Mouse (Mus musculus) frontal cortex, adult 2 months (tissue): Measurements from ENCODE around the gene Shank2. TPM values are rescaled to one million over a fixed set of nuclear protein-coding genes. Genes with fewer than 3 reads are reported as not detected.

Experiments
- DNase-seq, 2 experiments: peaks; one replicate each; pipeline ENCODE4 v3.0.0; 2022; ENCODE audit warnings: low spot score in 1 of 2; ENCODE audit errors: extremely low spot score in 1 of 2
- polyA plus RNA-seq: library from polyadenylated mRNA; depleted of rRNA; stranded (reverse); fragments of >200 nt; gene quantifications from 2 replicates; pipeline ENCODE4 v1.2.3, GENCODE M21; 2012

Gene Shank2
- polyA plus RNA-seq, 1 experiment: 63.4 TPM

GRCm38 (mm10) chr7:144408464-144409000 is 406.8 kb downstream of the Shank2 start:
- DNase-seq: no peak

DNA sequence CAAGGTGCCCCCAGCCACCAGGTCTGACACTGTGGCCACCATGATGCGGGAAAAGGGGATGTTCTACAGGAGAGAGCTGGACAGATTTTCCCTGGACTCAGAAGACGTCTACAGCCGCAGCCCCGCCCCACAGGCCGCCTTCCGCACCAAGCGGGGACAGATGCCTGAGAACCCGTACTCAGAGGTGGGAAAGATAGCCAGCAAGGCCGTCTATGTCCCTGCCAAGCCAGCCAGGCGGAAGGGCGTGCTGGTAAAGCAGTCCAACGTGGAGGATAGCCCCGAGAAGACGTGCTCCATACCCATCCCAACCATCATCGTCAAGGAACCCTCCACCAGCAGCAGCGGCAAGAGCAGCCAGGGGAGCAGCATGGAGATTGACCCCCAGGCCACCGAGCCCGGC is 408.0 kb downstream of the Shank2 start:
- DNase-seq: no peak

GRCm38 (mm10) chr7:144411967-144412906 is 410.5 kb downstream of the Shank2 start:
- DNase-seq: no peak

- no peak for DNase-seq
Observed at GRCm38 (mm10) chr7:144414632-144415031, 412.9 kb downstream of the Shank2 start.

DNA sequence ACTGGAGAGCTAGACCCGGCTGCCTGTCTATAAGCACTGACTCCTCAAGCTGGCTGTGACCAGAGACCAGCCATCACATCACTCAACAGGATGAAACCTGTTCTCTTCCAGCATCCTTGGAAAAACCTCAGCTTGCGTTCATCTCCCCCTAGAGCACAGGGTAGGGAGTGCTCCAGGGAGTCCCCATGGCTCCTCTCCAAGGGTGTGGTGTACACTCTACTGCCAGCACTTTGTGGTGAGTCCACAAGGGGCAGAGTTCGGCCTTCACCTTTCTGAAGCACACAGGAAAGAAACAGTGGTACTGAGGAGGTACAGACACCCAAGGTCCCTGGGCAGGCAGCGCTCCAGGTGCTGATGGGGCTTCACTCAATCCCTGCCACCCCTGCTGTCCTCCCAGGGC is 414.1 kb downstream of the Shank2 start:
- DNase-seq: peak in 1 of 2 experiments; percentile 62

GRCm38 (mm10) chr7:144417234-144417633 is 415.5 kb downstream of the Shank2 start:
- no peak for DNase-seq

GRCm38 (mm10) chr7:144417644-144418343 is 416.1 kb downstream of the Shank2 start:
- DNase-seq: peak; percentile 92

DNA sequence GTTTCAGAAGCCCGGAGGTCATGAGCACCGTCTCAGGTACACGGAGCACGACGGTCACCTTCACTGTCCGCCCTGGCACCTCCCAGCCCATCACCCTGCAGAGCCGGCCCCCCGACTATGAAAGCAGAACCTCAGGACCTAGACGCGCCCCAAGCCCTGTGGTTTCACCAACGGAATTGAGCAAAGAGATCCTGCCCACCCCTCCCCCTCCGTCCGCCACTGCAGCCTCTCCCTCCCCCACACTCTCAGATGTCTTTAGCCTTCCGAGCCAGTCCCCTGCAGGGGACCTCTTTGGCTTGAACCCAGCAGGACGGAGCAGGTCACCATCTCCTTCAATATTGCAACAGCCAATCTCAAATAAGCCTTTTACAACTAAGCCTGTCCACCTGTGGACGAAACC is 418.8 kb downstream of the Shank2 start:
- no peak for DNase-seq

GRCm38 (mm10) chr7:144421478-144421877 is 419.8 kb downstream of the Shank2 start:
- no peak for DNase-seq

GRCm38 (mm10) chr7:144425953-144426352 is 424.2 kb downstream of the Shank2 start:
- peak in 1 of 2 experiments; percentile 80 for DNase-seq

DNA sequence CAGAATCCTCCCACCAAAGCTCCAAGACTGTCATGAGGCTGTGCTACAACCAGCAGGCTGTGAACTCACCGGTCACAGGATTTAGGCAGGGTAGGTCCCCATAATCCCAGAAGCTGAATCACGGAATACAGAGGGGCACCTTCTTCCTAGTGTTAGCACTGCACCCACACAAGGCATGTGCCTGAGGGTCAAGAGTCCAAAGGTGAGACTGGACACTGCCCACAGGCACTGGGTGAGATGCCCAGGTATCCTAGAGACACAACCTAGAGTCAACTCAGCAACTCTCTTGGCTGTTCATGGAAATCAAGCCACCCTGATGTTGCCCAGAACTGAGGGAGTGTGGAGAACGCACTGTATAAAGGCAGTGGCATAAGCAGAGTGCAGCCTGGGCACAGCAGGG is 424.9 kb downstream of the Shank2 start:
- DNase-seq: no peak

DNA sequence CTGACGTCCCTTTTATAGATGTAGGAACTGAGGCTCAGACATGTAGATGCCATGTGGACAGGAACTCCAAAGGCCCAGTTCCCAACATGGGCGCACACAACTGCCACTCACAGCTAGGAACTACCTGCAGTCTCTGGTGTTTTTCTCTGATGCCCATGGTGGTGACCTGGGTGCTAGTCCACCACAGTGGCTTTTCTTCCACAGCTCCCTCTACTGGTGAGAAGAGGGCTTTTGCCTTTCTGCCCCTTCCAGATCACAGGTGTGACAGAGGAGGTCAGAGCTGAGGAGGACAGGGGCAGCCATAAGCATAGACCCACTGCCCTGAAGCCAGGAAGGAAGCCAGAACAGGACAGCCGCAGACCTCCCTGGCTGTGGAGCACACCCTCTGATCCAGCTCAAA is 425.7 kb downstream of the Shank2 start:
- DNase-seq: no peak

DNA sequence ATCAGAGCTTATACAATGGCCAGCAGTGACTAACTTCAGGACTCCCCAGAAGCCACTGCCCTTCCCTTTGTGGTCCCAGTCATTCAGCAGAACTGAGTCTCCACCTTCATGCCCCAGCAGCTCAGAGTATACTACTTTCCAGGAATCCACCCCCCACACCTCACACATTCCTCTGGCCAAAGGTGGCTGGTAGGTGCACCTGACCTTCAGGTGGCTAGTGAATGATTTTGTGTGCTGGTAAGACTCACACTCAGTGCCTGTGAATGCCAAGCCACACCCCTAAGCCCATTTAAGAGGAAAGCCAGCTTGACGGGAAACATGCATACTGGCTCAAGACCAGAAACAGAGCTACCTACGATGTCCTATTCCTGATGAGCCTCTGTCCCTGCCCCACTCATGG is 431.2 kb downstream of the Shank2 start:
- DNase-seq: no peak

- DNase-seq: no peak
Observed at GRCm38 (mm10) chr7:144438811-144439210, 437.1 kb downstream of the Shank2 start.

DNA sequence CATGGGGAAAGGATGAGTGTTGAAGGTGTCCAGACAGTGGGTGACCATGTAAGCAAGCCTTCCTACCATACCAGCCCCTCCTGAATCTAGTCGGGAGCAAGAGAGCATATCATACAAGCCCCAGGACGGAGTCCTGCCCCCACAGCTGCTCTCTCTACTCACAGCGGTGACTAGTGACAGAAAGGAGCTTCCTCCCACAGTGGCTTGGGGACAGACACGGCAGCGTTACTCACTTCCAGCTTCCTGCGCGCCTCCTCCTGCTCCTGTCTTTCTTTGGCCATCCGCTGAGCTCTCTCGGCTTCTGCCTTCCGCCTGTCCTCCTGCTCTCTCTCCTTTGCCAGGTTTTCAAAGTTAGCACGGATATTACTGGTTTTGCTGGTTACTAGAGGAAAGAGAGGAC is 439.7 kb downstream of the Shank2 start:
- DNase-seq: peak in 1 of 2 experiments; percentile 56

GRCm38 (mm10) chr7:144441976-144442375 is 440.2 kb downstream of the Shank2 start:
- DNase-seq: no peak

GRCm38 (mm10) chr7:144444788-144445187 is 443.1 kb downstream of the Shank2 start:
- DNase-seq: no peak

DNA sequence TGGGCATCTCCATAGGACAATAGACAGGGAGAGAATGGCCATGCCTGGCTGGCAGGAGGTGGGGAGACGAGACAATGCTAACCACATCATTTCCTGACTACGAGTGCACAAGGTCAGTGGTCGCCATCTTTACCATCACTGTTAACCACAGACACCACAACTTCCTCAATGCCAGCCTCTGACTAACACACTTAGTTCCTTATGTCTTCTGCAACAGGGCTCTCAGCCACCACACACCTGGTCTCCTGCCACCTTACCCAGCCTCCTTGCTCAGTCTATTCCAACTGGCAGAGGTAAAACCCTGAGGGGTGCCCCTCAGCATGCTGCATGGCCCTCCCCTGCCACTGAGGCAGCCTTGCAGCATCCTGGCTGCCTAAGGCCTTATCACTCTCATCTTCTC is 445.4 kb downstream of the Shank2 start:
- no peak for DNase-seq

DNA sequence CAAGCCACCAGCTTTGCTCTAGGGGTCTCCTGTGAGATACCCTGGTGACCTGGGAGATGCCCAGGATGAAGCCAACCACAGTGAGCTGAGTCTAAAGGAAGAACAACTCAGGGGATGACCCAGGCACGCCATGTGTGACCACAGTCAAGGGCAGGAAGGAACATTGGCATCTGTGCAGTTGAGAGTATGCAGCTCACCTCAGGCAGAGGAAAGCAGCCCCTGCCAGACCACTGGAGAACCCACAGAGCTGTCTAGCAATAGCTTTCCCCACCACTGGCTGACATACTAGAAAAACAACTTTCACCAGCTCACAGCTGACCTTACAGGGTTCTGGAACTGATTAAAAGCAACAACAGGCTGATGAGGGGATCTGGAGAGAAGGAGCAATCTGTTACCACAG is 446.5 kb downstream of the Shank2 start:
- no peak for DNase-seq

- peak; percentile 44 to 82 for DNase-seq
Observed at GRCm38 (mm10) chr7:144449637-144450570, 448.2 kb downstream of the Shank2 start.
